Mouse (Mus musculus): ENCODE measurements around the gene Ccdc148. TPM values are rescaled to one million over a fixed set of nuclear protein-coding genes. Genes with fewer than 3 reads are reported as not detected.
A peak's percentile ranks its signal among the peaks of the same experiment; 100 is the strongest.

The Ccdc148 gene
- polyA plus RNA-seq, 1 experiment from 2014 or later: 1.9 TPM

DNA sequence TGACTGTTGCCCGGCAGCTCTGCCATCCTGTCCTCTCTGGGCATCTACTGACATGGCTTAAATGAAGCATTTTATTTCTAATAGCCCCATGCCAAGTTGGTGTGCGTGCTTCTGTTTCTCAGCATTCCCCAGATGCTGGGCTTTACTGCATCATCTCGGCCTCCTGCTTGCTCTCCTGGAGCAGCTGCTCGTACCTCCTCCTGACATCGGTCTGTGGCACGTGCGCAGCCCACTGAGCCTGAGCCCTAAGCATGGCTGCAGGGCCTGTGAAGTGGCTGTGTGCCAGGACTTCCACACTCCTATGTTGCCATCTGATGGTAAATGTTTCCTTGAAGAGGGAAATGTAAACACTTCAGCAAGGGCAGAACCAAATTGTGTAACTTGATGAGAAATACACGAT is 31.0 kb upstream of the Ccdc148 start:
- H3K4me3 ChIP-seq: no peak overlapping the region
- peaks cover 8% of the 10 kb centered on the region; the same call in 1 of the 2 replicates for H3K36me3 ChIP-seq
- no peak overlapping the region for H3K9ac ChIP-seq (replicated peaks)
- 92% methylated on average over 8 of the region's 8 CpGs for WGBS
- no peak for ATAC-seq (ENCODE audit: low FRiP score, low read depth)
- no peaks in the 10 kb centered on the region for H3K9me3 ChIP-seq
- H3K4me2 ChIP-seq (replicated peaks): no peak overlapping the region
- no peak overlapping the region for H3K27ac ChIP-seq (replicated peaks)
- no peaks in the 10 kb centered on the region for H3K27me3 ChIP-seq
- H3K4me1 ChIP-seq: no peaks in the 10 kb centered on the region

DNA sequence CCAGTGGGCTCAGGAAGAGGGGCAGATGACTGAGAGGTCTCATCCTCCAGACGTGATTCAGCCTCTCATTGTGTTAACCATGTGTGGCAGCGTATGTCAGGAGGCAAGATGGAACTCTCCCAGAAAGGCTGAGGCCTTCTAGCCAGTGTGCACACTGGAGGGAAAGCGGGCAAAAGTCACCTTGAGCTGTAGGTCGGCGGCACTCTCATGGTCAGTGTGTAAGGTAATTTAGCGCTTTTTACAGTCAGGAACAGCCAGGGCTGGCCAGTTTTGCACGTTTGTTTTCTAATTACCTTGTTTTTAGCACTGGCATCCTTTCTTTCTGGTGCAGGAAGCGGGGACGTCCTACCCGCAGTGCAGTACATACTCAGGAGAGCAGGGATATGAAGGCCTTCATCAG is 29.7 kb upstream of the Ccdc148 start:
- Histone ChIP-seq H3K9ac (replicated peaks) (no peak overlapping the region), H3K4me1 (no peaks in the 10 kb centered on the region), H3K27ac (replicated peaks) (no peak overlapping the region), H3K9me3 (no peaks in the 10 kb centered on the region), H3K36me3 (peaks cover 8% of the 10 kb centered on the region; the same call in 1 of the 2 replicates), H3K4me2 (replicated peaks) (no peak overlapping the region), H3K27me3 (no peaks in the 10 kb centered on the region), H3K4me3 (no peak overlapping the region)
- ATAC-seq (ENCODE audit: low FRiP score, low read depth): no peak
- WGBS: 92% methylated on average over 10 of the region's 10 CpGs

DNA sequence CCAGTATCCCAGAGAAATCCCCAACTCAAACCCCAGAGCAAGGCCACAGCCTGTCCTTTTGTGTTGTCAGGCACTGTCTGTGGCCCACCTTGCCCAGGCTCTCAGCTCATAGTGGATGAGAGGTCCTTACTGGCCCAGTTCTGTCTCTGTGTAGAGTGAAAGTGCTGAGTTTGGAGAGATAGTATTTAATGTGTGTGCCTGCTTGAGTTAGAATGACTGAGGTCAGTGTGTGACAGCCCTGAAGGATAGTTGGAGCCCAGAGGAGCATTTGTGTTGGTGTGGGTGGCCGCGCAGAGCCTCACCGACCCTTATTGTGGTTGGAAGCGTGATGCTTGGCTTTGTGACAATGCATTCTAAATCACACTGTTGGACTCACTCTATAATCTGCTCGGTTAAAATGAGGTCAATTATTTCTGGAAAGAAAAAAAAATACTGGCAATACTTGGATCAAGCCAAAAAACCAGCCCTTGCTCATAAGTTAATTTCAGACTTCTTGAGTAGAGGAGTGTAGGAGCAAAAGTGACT is 29.2 kb upstream of the Ccdc148 start:
- Histone ChIP-seq H3K4me3 (no peak overlapping the region), H3K4me2 (replicated peaks) (no peak overlapping the region), H3K9ac (replicated peaks) (no peak overlapping the region), H3K27me3 (no peaks in the 10 kb centered on the region), H3K9me3 (no peaks in the 10 kb centered on the region), H3K27ac (replicated peaks) (no peak overlapping the region), H3K36me3 (peaks cover 8% of the 10 kb centered on the region; the same call in 1 of the 2 replicates), H3K4me1 (no peaks in the 10 kb centered on the region)
- no peak for ATAC-seq (ENCODE audit: low FRiP score, low read depth)
- WGBS: 91% methylated on average over 5 of the region's 5 CpGs

DNA sequence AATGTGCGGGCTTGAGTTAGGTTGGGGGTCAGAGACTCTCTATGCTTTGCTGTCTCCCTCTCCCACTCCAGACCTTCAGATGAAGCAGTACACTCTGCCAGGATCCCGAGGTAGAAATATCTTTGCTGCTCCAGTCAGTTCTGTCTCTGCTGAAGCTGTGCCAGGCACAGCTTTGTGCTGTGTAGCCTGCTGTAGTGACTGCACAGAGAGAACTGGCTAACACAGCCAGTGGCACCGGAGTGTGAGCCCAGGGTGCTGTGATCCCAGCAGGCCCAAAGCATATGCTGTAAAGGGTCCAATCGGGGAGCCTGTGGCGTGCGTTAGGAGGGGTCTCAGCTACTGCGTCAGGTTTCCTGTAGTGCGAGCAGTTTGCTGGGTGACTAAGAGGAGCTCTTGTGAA is 27.8 kb upstream of the Ccdc148 start:
- Histone ChIP-seq H3K9ac (replicated peaks) (no peak overlapping the region), H3K4me1 (no peaks in the 10 kb centered on the region), H3K9me3 (no peaks in the 10 kb centered on the region), H3K4me2 (replicated peaks) (no peak overlapping the region), H3K36me3 (peaks cover 8% of the 10 kb centered on the region; the same call in 1 of the 2 replicates), H3K27me3 (no peaks in the 10 kb centered on the region), H3K27ac (replicated peaks) (no peak overlapping the region), H3K4me3 (no peak overlapping the region)
- ATAC-seq (ENCODE audit: low FRiP score, low read depth): no peak
- 85% methylated on average over 8 of the region's 8 CpGs for WGBS

DNA sequence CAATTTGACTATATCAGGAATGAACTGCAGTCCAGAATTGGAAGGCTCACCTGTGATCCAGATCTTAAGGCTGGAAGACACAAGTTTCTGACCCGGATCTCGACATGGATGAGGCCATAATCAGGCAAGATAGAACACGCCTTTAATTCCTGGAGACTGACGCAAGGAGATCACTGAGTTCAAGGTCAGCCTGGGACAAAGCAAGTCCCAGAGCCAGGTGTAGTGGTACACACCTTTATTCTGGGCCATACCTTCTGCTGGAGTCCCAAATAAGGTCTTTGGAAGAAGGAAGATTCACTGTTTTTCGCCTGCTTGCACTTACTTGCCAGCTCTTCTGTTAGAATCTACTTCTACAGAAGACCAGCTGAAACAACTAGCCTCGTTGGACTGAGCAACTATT is 26.5 kb upstream of the Ccdc148 start:
- no peak for ATAC-seq (ENCODE audit: low FRiP score, low read depth)
- no peak overlapping the region for H3K27ac ChIP-seq (replicated peaks)

DNA sequence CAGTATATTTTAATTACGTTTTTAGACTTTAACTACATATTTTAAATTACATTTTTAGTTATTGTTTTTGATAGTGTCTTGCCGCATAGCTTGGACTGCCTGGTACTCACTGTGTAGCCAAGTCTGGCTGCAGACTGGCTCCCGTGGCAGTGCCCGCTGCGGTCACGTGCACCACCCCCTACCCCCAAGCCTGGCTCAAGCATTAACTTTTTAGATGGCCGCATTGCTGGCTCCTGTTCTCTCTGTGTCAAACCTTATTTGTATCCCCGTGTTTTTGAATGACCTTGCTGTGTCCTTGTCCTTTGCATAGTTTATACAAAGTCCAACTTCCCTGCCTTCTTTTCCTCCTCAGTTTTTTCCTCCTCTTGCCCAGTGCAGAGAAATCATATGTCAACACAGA is 25.6 kb upstream of the Ccdc148 start:
- Histone ChIP-seq H3K9me3 (no peaks in the 10 kb centered on the region), H3K4me3 (no peak overlapping the region), H3K4me1 (no peaks in the 10 kb centered on the region), H3K36me3 (peaks cover 8% of the 10 kb centered on the region; the same call in 1 of the 2 replicates), H3K27me3 (no peaks in the 10 kb centered on the region), H3K27ac (replicated peaks) (no peak overlapping the region), H3K9ac (replicated peaks) (no peak overlapping the region), H3K4me2 (replicated peaks) (no peak overlapping the region)
- whole genome bisulfite sequencing: 97% methylated on average over 8 of the region's 8 CpGs
- no peak for ATAC-seq (ENCODE audit: low FRiP score, low read depth)

More for the DNA sequence above, 26.5 kb upstream of the Ccdc148 start:
- Histone ChIP-seq H3K27me3 (no peaks in the 10 kb centered on the region), H3K9ac (replicated peaks) (no peak overlapping the region), H3K9me3 (no peaks in the 10 kb centered on the region), H3K4me3 (no peak overlapping the region), H3K36me3 (peaks cover 8% of the 10 kb centered on the region; the same call in 1 of the 2 replicates), H3K4me2 (replicated peaks) (no peak overlapping the region), H3K4me1 (no peaks in the 10 kb centered on the region)
- WGBS: 95% methylated on average over 6 of the region's 6 CpGs

DNA sequence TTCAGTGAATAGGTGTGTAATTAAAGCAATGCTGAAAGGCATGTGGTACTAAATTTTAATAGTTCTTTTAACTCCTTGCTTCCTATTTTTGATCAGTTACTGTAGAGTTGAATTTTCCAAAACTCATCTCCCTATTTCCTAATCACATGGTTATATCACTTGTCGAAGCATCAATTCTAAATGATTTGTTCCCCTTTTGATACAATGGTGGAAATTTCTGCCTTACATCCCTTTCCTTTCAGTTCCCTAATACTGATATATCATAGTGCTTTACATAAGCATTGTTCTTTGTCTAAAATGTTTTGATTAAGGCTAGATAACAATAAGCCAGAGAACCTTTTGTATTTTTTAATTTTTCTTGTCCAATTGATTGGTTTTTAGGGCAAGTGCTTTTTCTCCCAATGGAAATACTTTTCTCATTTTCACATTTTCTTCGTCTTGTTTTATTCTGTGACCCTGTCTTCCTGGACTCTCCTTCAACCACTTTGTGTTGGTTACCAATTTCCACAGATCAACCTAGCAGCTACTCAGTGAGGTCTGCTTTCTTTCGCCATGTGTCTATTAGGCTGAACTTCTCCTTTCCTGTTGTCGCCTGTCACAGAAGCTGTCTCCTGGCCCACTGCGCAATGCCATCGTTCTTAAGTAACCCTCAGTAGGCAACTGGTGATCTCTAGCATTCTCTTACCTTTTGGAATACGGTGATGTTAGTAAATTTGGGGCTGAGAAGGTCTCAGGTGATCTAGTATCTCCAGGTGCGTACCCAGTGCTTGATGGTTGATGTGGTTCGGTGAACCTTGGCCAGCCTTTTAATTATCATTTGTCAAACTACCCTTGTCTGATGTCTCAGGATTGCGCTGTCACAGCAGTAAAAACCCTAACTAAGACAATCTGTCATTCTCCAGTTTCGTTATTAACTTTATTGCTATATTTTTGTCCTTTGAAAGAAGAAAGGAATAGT is 23.9 kb upstream of the Ccdc148 start:
- Histone ChIP-seq H3K9ac (replicated peaks) (no peak overlapping the region), H3K4me3 (no peak overlapping the region), H3K36me3 (peaks cover 8% of the 10 kb centered on the region; the same call in 1 of the 2 replicates), H3K4me1 (no peaks in the 10 kb centered on the region), H3K27ac (replicated peaks) (no peak overlapping the region), H3K9me3 (no peaks in the 10 kb centered on the region), H3K4me2 (replicated peaks) (no peak overlapping the region), H3K27me3 (no peaks in the 10 kb centered on the region)
- ATAC-seq (ENCODE audit: low FRiP score, low read depth): no peak
- WGBS: 94% methylated on average over 11 of the region's 11 CpGs

DNA sequence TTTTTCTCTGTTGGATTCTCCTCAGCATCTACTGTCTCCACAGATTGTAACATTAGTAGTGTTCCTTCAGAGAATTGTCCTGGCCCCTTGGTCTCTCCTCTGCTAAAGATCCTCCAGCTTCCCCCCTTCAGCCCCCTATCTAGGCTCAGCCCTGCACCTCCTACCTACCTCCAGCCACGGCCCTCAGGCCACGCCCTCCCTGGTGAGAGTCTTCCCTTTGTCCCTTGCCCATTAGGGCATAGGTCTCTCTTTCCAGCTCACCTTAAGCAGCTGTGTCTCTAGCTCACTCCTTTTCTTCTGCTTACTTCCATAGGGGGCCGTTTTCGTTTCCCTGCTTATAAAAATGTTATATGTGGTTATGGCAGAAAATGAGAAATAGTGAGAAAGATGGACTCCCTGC is 23.1 kb upstream of the Ccdc148 start:
- Histone ChIP-seq H3K4me2 (replicated peaks) (no peak overlapping the region), H3K27me3 (no peaks in the 10 kb centered on the region), H3K4me3 (no peak overlapping the region), H3K4me1 (no peaks in the 10 kb centered on the region; the same call in 1 of the 2 replicates), H3K9ac (replicated peaks) (no peak overlapping the region), H3K9me3 (no peaks in the 10 kb centered on the region), H3K36me3 (peaks cover 8% of the 10 kb centered on the region; the same call in 1 of the 2 replicates), H3K27ac (replicated peaks) (no peak overlapping the region)
- ATAC-seq (ENCODE audit: low FRiP score, low read depth): no peak
- WGBS: 82% methylated on average over 4 of the region's 4 CpGs

DNA sequence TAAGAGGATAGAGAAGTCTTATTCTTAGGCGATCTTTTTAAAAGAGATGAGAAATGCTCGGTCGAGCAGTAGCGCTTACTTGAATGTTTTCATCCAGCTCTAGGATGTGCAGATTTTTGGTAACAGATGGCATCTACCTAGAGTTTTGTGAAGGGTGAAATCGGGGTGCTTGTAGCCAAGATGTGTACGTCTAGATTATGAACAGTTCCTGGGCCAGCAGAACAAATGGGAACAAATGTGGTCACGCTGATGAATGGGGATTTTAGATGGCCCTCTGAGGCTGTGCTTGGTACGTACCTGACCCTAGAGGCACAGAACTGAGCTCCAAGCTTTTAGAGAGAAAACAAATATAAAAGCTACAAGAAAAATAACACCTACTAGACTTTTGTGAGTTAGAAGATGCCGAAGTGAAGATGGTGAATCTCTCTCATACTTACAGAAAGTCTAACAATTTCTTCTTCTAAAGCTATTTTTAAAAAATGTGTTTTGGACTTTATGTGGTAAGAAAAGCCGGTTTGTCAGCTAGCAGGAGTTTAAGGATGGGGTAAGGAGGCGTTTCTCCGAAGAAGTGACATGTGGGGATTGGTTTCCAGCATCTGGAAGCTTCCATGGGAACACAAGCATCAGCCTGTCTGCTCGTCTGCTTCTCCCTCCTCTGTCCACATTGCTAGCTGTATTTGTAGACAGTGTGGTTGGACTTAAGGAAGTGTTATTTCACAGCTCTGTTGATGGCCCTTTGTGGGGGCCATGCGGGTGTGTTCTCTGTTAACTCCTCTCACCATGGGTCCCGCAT is 21.0 kb upstream of the Ccdc148 start:
- no peak overlapping the region for H3K9ac ChIP-seq (replicated peaks)
- 85% methylated on average over 15 of the region's 15 CpGs for WGBS
- no peak overlapping the region for H3K4me2 ChIP-seq (replicated peaks)
- H3K4me1 ChIP-seq: peaks cover 7% of the 10 kb centered on the region
- no peaks in the 10 kb centered on the region for H3K36me3 ChIP-seq
- no peak overlapping the region for H3K27ac ChIP-seq (replicated peaks)
- H3K27me3 ChIP-seq: no peaks in the 10 kb centered on the region
- ATAC-seq (ENCODE audit: low FRiP score, low read depth): no peak
- H3K9me3 ChIP-seq: no peaks in the 10 kb centered on the region
- H3K4me3 ChIP-seq: no peak overlapping the region

DNA sequence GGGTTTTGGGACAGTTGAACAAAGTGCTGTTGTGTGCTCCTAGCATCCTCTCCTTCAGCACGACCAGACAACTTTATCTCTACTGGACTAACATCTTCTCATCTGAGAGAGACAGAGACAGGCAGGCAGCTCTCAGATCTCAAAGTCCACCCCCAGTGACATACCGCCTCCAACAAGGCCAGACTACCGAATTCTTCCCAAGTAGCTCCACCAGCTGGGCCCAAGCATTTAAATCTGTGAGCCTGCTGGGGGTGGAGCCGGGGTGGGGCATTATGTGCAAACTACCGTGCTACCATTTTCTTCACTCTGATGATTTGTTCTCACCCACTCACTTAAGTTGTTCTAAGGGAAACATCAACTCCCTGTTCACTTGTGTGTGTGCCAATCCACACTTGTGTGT is 19.0 kb upstream of the Ccdc148 start:
- no peak for ATAC-seq (ENCODE audit: low FRiP score, low read depth)
- 61% methylated on average over 5 of the region's 5 CpGs for WGBS

DNA sequence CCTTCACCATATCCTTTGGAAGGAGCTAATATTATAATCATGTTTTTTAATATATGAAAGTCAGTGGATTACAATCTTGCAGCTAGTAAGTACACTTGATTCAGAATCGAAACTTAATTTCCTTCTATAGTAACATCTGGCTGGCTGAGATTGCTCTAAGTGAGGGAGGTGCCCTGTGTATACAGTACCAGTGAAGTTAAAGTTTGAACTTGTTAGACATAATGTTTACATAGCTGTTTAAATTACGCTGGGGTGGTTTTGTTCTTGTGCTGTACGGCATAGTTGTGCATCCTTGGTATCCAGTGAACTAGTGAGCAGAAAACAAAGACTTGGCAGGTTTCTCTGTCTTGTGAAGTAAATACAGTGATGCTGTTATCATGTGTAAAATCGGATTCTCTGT is 18.5 kb upstream of the Ccdc148 start:
- 75% methylated on average over 4 of the region's 4 CpGs for WGBS
- Histone ChIP-seq H3K4me3 (no peak overlapping the region), H3K27ac (replicated peaks) (no peak overlapping the region), H3K4me1 (peaks cover 7% of the 10 kb centered on the region), H3K9ac (replicated peaks) (no peak overlapping the region), H3K27me3 (no peaks in the 10 kb centered on the region), H3K9me3 (no peaks in the 10 kb centered on the region), H3K36me3 (no peaks in the 10 kb centered on the region), H3K4me2 (replicated peaks) (no peak overlapping the region)
- no peak for ATAC-seq (ENCODE audit: low FRiP score, low read depth)

More for the DNA sequence above, 19.0 kb upstream of the Ccdc148 start:
- Histone ChIP-seq H3K9ac (replicated peaks) (no peak overlapping the region), H3K27me3 (no peaks in the 10 kb centered on the region), H3K9me3 (no peaks in the 10 kb centered on the region), H3K27ac (replicated peaks) (no peak overlapping the region), H3K4me2 (replicated peaks) (no peak overlapping the region), H3K4me1 (peaks cover 7% of the 10 kb centered on the region), H3K36me3 (no peaks in the 10 kb centered on the region), H3K4me3 (no peak overlapping the region)

DNA sequence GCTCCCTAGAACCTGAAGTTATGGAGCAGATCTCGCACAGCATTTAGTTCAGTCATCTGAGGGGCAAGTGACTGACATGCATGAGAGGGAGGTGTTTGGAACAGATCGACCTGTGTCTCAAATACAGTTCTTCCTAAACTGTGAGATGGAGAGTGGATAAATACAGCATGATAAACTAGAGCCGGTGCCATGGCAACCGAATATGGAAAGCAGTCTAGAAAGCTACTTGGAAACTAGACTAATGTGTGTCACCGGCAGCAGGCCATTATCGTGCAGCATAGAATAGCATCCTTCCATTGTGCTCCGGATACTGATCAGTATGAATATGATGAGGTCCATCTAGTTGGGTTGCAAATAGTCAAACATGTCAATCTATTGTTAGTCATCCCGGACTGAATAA is 17.7 kb upstream of the Ccdc148 start:
- Histone ChIP-seq H3K4me3 (no peak overlapping the region), H3K4me2 (replicated peaks) (no peak overlapping the region), H3K9ac (replicated peaks) (no peak overlapping the region), H3K36me3 (no peaks in the 10 kb centered on the region), H3K9me3 (no peaks in the 10 kb centered on the region), H3K27ac (replicated peaks) (no peak overlapping the region), H3K27me3 (no peaks in the 10 kb centered on the region), H3K4me1 (peaks cover 7% of the 10 kb centered on the region)
- WGBS: 86% methylated on average over 8 of the region's 8 CpGs
- ATAC-seq (ENCODE audit: low FRiP score, low read depth): 0 out of 2 replicates have a peak, but pooled peaks have one; percentile 30
